9 mouse cellular contexts compared by ENCODE assay signal in genomic region chr2:172441176-172441575, GRCm38 (mm10). TPM values are rescaled to one million over a fixed set of nuclear protein-coding genes. Genes with fewer than 3 reads are reported as not detected.
DNase-seq lines count a peak whose midpoint lies in the region; ATAC-seq and TF ChIP-seq lines count a peak whose summit lies in the region.
"Had no signal": no experiment of that assay in that cellular context is flagged by ENCODE, and none has a peak within 500 bp of the region (broad histone marks: within the 10 kb centered on the region; RNA-seq: fewer than 3 reads in every experiment).

No protein-coding gene starts in this region.

- no peak for DNase-seq in gastrocnemius, adult 2 months
- DNase-seq in gastrocnemius, postnatal 4 days (ENCODE audit: low spot score in 2 of 2), result no peak
- peak; percentile 42 for DNase-seq in ZHBTc4 (ENCODE audit: low read depth, low spot score)
- DNase-seq in gonadal fat pad, adult 2 months (ENCODE audit: low read depth), result peak; percentile 55
- peak; percentile 93 for DNase-seq in liver, adult 2 months (ENCODE audit: extremely low read depth, low read depth, low spot score)
- no peak for DNase-seq in right cerebral cortex, adult 18-20 months
- DNase-seq in thymus, postnatal 4 days, result no peak

- H3K9ac ChIP-seq in liver, adult 2 months (ENCODE audit: low read depth, low read length), result peak overlapping the region; percentile 84
- peak overlapping the region; percentile 77 for H3K9ac ChIP-seq in neural tube, embryonic 13.5 days

- no peaks in the 10 kb centered on the region for H3K9me3 ChIP-seq in neural tube, embryonic 13.5 days

- TF ChIP-seq POLR2A in liver, adult 2 months (IDR thresholded peaks at IDR 0.05; ENCODE audit: extremely low read depth, insufficient read depth, low read length), result 0 out of 2 replicates have a peak, but pooled peaks have one; percentile 12

- H3K36me3 ChIP-seq in liver, adult 2 months (ENCODE audit: control insufficient read depth, insufficient read depth, low read length), result peaks cover 2% of the 10 kb centered on the region; the same call in 1 of the 2 replicates
- peaks cover 18% of the 10 kb centered on the region for H3K36me3 ChIP-seq in neural tube, embryonic 13.5 days

- intact Hi-C loops in gastrocnemius, adult 2 months (cut with DNase I), result loop anchor here (2.0 to 5.0 kb wide), 2 partner anchors 70 to 94 kb away; partner anchors contain the start of genes Aurka, Cstf1 and Fam210b

- H3K4me1 ChIP-seq in liver, adult 2 months (ENCODE audit: control insufficient read depth, insufficient read depth, low read length), result peaks cover 10% of the 10 kb centered on the region
- H3K4me1 ChIP-seq in neural tube, embryonic 13.5 days (replicated peaks), result peaks cover 24% of the 10 kb centered on the region

- H3K4me2 ChIP-seq in neural tube, embryonic 13.5 days, result peak overlapping the region; percentile 86

- 7% methylated on average over 6 of the region's 6 CpGs for WGBS in liver, adult 2 months
- WGBS in neural tube, embryonic 13.5 days, result 37% methylated on average over 6 of the region's 6 CpGs

- TF ChIP-seq CTCF in gastrocnemius, adult 2 months (IDR thresholded peaks at IDR 0.05), result no peak
- TF ChIP-seq CTCF in liver, adult 2 months (IDR thresholded peaks at IDR 0.05; ENCODE audit: low read depth, low read length), result no peak

- peaks cover 11% of the 10 kb centered on the region; the same call in 1 of the 2 replicates for H3K79me2 ChIP-seq in liver, adult 2 months (ENCODE audit: control insufficient read depth, insufficient read depth, low read length)

- H3K27me3 ChIP-seq in liver, adult 2 months (ENCODE audit: control insufficient read depth, insufficient read depth, low read length), result no peaks in the 10 kb centered on the region
- no peaks in the 10 kb centered on the region for H3K27me3 ChIP-seq in neural tube, embryonic 13.5 days
- H3K27me3 ChIP-seq: Patski had no signal

- H3K27ac ChIP-seq in gastrocnemius, adult 2 months, result peak overlapping the region; percentile 93
- peak overlapping the region; percentile 93 for H3K27ac ChIP-seq in liver, adult 2 months (replicated peaks; ENCODE audit: insufficient read depth, low read depth, low read length)
- H3K27ac ChIP-seq in neural tube, embryonic 13.5 days (replicated peaks), result no peak overlapping the region

- H3K4me3 ChIP-seq in gastrocnemius, adult 2 months, result peak overlapping the region; percentile 100
- H3K4me3 ChIP-seq in liver, adult 2 months (ENCODE audit: insufficient read depth, low read depth, low read length), result peak overlapping the region; percentile 87
- peak overlapping the region; percentile 84 for H3K4me3 ChIP-seq in neural tube, embryonic 13.5 days

- no peak for ATAC-seq in neural tube, embryonic 13.5 days (ENCODE audit: low read depth)

RNA-seq across cellular contexts. Expression of gene Rtf2, which starts 0.8 kb away (rescaled TPM):
- total RNA-seq in gastrocnemius, adult 2 months (2021), result 10 to 100 TPM; 28.1 to 29.3 TPM
- total RNA-seq in gastrocnemius, postnatal 4 days (2021), result 10 to 100 TPM; 45.3 to 45.4 TPM
- polyA plus RNA-seq in gonadal fat pad, adult 2 months (2012; rRNA removed), result 54.8 and 61.1 TPM in 2 replicates
- 35.0 and 37.0 TPM in 2 replicates for total RNA-seq in liver, adult 2 months (2014; rRNA removed)
- polyA plus RNA-seq in liver, adult 2 months (2012; rRNA removed), result 31.5 and 36.3 TPM in 2 replicates
- polyA plus RNA-seq in neural tube, embryonic 13.5 days (2015; fragmentation: Nextera tagmentation; extraction: Ambion mirVana), result 103 and 105 TPM in 2 replicates

RNA-seq across cellular contexts. Expression of gene Gcnt7, which starts 17.2 kb away (rescaled TPM):
- total RNA-seq in gastrocnemius, adult 2 months (2021), result not detected
- not detected for total RNA-seq in gastrocnemius, postnatal 4 days (2021)
- not detected in 2 replicates for polyA plus RNA-seq in gonadal fat pad, adult 2 months (2012; rRNA removed)
- total RNA-seq in liver, adult 2 months (2014; rRNA removed), result not detected in 2 replicates
- polyA plus RNA-seq in liver, adult 2 months (2012; rRNA removed), result not detected in 2 replicates
- polyA plus RNA-seq in neural tube, embryonic 13.5 days (2015; fragmentation: Nextera tagmentation; extraction: Ambion mirVana), result 0.61 and 1.1 TPM in 2 replicates

RNA-seq across cellular contexts. Expression of gene Fam209, which starts 31.1 kb away (rescaled TPM):
- total RNA-seq in gastrocnemius, adult 2 months (2021), result under 1 TPM in 1 of 2 experiments, not detected in 1; 0.36 TPM
- total RNA-seq in gastrocnemius, postnatal 4 days (2021), result 1 to 10 TPM in 1 of 2 experiments, under 1 TPM in 1; 0.83 to 1.1 TPM
- polyA plus RNA-seq in gonadal fat pad, adult 2 months (2012; rRNA removed), result 0.23 and 0.55 TPM in 2 replicates
- total RNA-seq in liver, adult 2 months (2014; rRNA removed), result 0.18 TPM in 1 of 2 replicates, not detected in the other
- polyA plus RNA-seq in liver, adult 2 months (2012; rRNA removed), result 0.15 and 0.18 TPM in 2 replicates
- polyA plus RNA-seq in neural tube, embryonic 13.5 days (2015; fragmentation: Nextera tagmentation; extraction: Ambion mirVana), result 0.49 TPM in 1 of 2 replicates, not detected in the other

RNA-seq across cellular contexts. Expression of gene Cass4, which starts 47.6 kb away (rescaled TPM):
- total RNA-seq in gastrocnemius, adult 2 months (2021), result under 1 TPM; 0.08 to 0.13 TPM
- total RNA-seq in gastrocnemius, postnatal 4 days (2021), result 1 to 10 TPM in 1 of 2 experiments, under 1 TPM in 1; 0.62 to 1.1 TPM
- polyA plus RNA-seq in gonadal fat pad, adult 2 months (2012; rRNA removed), result 0.93 and 1.3 TPM in 2 replicates
- not detected in 2 replicates for total RNA-seq in liver, adult 2 months (2014; rRNA removed)
- not detected in 2 replicates for polyA plus RNA-seq in liver, adult 2 months (2012; rRNA removed)
- polyA plus RNA-seq in neural tube, embryonic 13.5 days (2015; fragmentation: Nextera tagmentation; extraction: Ambion mirVana), result 0.22 and 0.46 TPM in 2 replicates
- polyA plus RNA-seq: Patski had no signal

Comparison
In these comparisons a context has a peak if more than half of its experiments do, and no peak if none do; other contexts are left out.
1. DNase-seq: peak in ZHBTc4 (single experiment), gonadal fat pad, adult 2 months (single experiment) and liver, adult 2 months (single experiment); none in gastrocnemius, adult 2 months (single experiment), gastrocnemius, postnatal 4 days (0 of 2), right cerebral cortex, adult 18-20 months (single experiment) and thymus, postnatal 4 days (single experiment).
2. Peak in every context shown above with its lines, with median percentiles within 50 percentile points of each other: H3K4me3 ChIP-seq.